Mouse (Mus musculus) liver, postnatal 0 days (tissue): ENCODE measurements around the gene Plekho1.

Source experiments
- CTCF ChIP-seq: sonication (generic); IDR thresholded peaks from 2 replicates; pipeline ENCODE4 v1.5.1; 2016; ENCODE audit warnings: antibody characterized with exemption, low read depth
- EP300 ChIP-seq: IDR thresholded peaks from 2 replicates; pipeline ENCODE4 v1.6.1; 2016; ENCODE audit warnings: antibody characterized with exemption, low read depth, mild to moderate bottlenecking

GRCm38 (mm10) chr3:96043104-96043503, 47.3 kb upstream of the Plekho1 start:
- no peak for TF ChIP-seq CTCF
- TF ChIP-seq EP300 = no peak
